Mouse (Mus musculus): ENCODE measurements around the gene Fezf2.

GRCm38 (mm10) chr14:12388192-12388795, 40.3 kb upstream of the Fezf2 start:
- TF ChIP-seq CTCF (IDR thresholded peaks at IDR 0.05; ENCODE audit: insufficient read depth, low read depth, low read length) (no peak), POLR2A (IDR thresholded peaks at IDR 0.05; ENCODE audit: insufficient read depth, low read depth, low read length) (no peak)

Data from olfactory bulb, adult 2 months (tissue).